Mouse (Mus musculus) liver, postnatal 0 days (tissue): Measurements from ENCODE around the gene Slc25a48.

Experiments used
- CTCF ChIP-seq: sonication (generic); IDR thresholded peaks from 2 replicates; pipeline ENCODE4 v1.5.1; 2016; ENCODE audit warnings: antibody characterized with exemption, low read depth
- EP300 ChIP-seq: IDR thresholded peaks from 2 replicates; pipeline ENCODE4 v1.6.1; 2016; ENCODE audit warnings: antibody characterized with exemption, low read depth, mild to moderate bottlenecking

- TF ChIP-seq EP300 (no peak), CTCF (no peak)
These were observed 39.1 kb downstream of the Slc25a48 start for GRCm38 (mm10) chr13:56477271-56477670.
